Mouse (Mus musculus): ENCODE results near the gene Cd80.
"Not testable (repeated sequence)": the region's sequence is repeated elsewhere in the genome, so short reads cannot be mapped to it uniquely, and the experiment has no call there.

Cd80 gene

DNA sequence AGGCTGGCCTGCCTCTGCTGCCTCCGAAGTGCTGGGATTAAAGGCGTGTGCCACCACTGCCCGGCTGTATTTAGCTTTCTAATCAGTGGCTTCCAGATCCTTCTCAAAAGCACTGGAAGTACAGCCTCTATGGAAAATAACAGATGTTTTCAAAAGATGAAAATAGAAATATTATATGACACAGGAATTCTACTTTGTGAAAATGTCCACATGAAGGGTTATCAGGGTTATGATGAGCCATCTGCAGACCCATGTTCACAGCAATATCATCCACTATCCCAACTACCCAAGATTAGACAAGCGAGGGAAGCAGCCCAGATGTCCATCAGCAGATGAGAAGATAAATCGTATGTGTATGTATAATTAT, 17.1 kb downstream of the Cd80 start:
- no peak for DNase-seq (ENCODE audit: low spot score in 2 of 2)

DNA sequence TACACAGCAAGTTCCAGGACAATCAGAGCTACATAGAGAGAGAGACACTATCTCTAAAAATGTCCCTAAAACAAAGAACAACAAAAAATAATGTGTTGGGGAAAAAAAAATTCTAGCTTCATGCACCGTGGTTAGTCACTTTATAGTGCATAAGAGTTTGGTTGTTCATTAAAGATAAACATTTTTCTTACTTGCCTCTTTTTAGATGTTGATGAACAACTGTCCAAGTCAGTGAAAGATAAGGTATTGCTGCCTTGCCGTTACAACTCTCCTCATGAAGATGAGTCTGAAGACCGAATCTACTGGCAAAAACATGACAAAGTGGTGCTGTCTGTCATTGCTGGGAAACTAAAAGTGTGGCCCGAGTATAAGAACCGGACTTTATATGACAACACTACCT, 18.3 kb downstream of the Cd80 start:
- no peak for DNase-seq (ENCODE audit: low spot score in 2 of 2)

DNA sequence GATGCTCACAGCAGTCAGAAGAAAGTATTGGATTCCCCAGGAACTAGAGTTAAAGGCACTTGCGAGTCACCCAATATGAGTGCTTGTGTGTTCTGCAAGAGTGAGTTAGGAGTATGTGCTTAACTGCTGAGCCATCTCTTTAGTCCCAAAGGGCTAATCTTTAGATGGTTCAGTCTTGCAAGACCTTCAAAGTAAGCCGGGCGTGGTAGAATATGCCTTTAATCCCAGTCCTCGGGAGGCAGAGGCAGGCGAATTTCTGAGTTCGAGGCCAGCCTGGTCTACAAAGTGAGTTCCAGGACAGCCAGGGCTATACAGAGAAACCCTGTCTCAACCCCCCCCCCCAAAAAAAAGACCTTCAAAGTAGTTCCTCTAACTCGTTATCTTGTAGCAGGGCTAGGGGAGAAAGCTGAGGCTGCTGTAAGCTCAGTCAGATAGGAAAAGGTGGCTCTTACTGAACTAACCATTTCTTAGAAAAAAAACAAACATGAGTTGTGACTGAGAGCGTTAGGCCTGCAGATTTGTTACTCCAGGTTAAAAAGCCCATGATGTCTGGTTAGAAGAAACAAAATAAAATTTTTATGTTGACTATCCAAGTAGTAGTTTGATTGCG, 19.4 kb downstream of the Cd80 start:
- no peak for DNase-seq (ENCODE audit: low spot score in 2 of 2)

DNA sequence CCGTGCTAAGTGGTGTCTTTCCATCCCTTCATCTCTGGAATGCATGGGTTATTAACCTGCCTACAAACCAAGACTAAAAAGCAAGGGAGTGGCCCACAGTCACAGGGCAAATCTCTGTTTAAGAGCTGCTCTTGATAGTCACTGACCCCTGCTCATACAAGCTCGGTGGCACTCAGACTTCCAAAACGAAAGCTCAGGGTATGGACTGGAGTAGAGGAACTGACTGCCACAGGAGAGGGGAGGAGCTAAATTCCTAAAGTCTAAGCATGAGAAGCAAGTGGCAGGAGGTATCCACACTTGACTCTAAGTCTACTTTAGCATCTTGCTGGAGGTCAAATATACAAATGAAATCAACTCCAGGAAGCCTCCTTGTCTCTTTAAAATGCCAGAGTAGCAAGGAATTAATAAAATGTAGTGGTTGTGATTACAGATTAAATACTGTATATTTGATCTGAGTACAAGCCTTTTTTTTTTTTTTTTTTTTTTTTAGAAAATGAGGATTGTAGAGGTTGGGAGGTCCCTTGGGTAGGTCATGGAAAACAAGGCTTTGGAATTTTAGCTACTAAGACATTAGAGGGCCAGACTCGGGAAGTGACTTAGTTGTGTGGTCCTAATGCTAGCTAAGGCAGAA, 20.4 kb downstream of the Cd80 start:
- no peak for DNase-seq (ENCODE audit: low spot score in 2 of 2)

DNA sequence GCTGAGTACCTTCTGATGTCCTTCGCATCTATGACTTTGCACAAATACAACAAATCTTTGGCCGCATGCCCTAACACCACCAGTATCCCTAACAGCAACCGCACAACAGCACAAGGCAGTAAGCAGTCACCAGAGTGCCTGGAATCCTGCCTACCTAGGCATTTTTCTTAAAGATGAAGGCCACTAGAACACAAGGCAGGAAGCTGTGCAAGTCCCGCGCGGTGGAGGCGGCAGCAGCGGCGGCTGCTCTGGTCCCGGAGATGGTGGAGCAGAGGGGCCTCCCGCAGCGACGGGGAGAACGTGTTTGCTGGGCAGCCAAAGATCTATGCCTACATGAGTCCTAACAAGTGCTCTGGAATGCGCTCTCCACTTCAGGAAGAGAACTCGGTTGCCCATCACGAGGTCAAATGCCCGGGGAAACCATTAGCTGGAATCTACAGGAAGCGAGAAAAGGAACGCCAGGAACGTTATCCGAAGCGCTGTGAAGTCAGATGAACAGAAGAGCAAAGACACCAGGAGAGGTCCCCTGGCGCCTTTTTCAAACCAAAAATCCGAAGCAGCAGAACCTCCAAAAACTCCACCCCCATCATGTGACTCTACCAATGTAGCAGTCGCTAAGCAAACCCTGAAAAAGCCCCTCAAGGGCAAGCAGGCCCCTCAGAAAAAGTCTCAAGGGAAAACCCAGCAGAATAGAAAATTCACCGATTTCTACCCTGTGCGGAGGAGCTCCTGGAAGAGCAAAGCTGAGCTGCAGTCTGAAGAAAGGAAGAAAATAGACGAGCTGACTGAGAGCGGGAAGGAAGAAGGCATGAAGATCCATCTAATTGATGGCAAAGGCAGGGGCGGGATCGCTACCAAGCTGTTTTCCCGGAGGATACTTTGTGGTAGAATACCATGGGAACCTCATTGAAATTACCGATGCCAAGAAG, 21.2 kb downstream of the Cd80 start:
- no peak for DNase-seq (ENCODE audit: low spot score in 2 of 2)

DNA sequence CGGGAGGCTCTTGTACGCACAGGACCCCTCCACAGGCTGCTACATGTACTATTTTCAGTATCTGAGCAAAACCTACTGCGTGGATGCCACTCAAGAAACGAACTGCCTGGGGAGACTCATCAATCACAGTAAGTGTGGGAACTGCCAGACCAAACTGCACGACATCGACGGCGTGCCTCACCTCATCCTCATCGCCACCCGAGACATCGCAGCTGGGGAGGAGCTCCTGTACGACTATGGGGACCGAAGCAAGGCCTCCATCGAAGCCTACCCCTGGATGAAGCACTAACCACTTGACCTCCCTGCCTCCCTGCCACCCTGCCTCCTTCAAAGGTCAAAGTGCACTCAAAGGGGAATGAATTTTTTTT, 21.9 kb downstream of the Cd80 start:
- not testable (repeated sequence) for DNase-seq (ENCODE audit: low spot score in 2 of 2)

DNA sequence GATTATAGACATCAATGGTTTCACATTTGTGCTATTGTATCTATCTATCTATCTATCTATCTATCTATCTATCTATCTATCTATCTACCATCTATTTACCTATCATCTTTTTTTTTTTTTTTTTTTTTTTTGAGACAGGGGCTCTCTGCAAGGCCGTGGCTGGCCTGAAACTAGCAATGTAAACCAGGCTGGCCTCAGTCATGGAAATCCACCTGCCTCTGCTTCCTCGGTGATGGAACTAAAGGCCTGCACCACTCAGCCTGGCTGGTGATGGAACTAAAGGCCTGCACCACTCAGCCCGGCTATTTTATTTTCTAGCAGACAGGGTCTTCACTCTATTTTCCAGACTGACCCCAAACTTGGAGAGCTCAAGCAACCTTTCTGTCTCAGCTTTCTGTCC, 22.9 kb downstream of the Cd80 start:
- no peak for DNase-seq (ENCODE audit: low spot score in 2 of 2)

DNA sequence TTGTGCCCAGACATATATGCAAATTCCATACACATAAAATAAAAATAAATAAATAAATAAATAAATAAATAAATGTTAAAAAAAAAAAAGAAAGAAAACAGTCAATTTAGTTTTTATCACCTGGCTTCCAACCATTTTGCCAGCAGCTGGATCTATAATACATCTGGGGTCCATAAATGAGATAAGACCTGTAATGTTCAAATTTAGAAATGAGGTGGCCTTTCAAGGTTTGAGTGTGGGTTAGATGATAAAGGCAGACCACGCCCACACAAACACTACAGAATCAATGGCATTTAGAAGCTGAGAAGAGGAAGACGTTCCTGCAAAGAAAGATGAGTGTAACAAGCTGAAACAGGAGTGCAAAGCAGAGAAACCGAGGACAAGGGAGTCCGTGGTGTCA, 26.0 kb downstream of the Cd80 start:
- DNase-seq (ENCODE audit: low spot score in 2 of 2): no peak

DNA sequence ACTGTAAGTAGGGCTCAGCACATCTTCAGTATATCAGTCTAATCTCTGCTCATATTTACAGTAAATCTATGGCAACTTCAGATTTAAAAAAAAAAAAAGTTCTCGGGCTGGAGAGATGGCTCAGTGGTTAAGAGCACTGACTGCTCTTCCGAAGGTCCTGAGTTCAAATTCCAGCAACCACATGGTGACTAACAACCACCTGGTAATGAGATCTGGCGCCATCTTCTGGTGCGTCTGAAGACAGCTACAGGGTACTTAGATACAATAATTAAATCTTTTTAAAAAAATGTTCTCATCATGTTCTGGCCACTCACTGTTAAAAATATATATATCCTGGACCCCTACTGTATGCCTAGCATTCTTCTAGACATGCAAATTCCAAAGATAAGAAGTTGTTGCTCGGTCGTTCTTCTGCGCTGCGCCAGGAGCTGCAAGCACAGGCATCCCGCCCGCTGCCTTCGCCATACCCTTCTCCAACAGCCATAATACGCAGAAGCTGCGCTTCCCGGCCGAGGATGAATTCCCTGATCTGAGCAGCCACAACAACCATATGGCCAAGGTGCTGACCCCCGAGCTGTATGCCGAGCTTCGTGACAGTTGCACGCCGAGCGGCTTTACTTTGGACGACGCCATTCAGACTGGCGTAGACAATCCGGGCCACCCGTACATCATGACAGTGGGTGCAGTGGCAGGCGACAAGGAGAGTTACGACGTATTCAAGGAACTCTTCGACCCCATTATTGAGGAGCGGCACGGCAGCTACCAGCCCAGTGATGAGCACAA, 27.6 kb downstream of the Cd80 start:
- no peak for DNase-seq (ENCODE audit: low spot score in 2 of 2)

DNA sequence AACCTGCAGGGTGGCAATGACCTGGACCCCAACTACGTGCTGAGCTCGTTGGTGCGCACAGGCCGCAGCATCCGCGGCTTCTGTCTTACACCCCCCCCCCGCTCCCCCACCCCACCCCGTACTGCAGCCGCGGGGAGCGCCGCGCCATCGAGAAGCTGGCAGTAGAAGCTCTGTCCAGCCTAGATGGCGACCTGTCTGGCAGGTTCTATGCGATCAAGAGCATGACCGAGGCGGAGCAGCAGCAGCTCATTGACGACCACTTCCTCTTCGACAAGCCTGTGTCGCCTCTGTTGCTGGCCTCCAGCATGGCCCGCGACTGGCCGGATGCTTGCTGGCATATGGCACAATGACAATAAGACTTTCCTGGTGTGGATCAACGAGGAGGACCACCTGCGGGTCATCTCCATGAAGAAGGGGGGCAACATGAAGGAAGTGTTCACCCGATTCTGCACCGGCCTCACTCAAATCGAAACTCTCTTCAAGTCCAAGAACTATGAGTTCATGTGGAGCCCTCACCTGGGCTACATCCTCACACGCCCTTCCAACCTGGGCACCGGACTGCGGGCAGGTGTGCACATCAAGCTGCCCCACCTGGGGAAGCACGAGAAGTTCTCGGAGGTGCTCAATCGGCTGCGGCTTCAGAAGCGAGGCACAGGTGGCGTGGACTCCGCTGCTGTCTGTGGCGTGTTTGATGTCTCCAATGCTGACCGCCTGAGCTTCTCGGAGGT, 28.4 kb downstream of the Cd80 start:
- no peak for DNase-seq (ENCODE audit: low spot score in 2 of 2)

DNA sequence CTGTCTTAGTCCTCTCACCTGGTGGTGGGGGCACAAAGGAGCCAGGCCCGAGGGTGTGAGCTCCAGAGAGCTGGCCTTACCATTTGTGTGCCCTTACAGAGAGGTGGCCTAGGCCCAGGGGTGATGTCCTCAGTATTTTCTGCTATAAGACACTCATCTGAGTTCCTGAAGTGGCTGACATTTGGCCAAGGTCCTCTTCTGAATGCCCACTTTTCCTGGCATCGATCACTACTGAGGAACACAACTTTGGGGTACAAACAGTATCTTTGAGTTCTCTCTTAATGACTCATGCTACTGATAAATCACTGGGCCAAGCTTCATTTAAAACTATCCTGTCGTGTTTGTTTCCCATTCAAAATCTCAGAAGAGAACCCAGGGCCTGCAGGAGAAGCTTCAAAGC, 37.2 kb downstream of the Cd80 start:
- no peak for DNase-seq (ENCODE audit: low spot score in 2 of 2)

DNA sequence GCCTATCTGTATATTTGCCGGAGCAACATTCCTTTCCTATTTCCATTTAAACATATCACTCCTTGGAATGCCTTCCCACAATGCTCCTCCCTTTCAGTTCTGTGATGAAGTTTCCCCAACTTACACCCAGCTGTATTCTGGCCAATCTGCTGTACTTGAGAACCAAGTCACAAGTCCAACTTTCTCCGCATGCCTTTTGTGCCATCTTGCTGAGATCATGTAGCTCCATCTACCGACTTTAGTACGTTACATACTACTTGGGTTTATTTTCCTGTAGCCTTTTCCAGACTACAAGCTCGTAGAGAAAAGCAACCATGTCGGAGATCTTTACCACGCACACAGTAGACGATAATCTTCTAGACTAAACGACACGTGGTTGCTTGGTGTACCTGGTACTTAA, 38.5 kb downstream of the Cd80 start:
- no peak for DNase-seq (ENCODE audit: low spot score in 2 of 2)

DNA sequence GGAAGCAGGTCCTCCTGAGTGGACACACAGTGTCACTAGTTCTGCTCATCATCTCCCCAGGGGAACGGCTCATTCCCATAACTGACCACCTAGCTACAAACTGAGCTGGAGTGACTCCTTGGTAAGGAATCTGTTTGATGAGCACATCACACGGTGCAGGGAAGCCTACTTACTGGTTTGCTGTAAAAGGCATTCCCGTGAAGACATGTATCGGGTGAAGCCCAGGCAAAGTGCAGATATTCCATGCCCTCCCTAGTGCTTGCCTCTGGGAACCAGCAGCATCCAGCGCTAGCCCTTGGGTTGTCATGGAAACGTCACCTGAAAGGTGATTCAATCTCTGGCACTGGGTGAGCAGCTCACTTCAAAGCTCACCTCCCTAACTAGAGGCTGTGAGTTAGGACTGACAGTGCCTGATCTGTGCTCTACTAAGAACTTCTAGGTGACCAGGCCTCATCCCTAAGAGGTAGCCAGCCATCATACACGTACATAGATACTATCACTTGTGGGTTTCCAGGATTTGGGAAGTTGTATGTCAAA, 41.3 kb downstream of the Cd80 start:
- no peak for DNase-seq (ENCODE audit: low spot score in 2 of 2)

DNA sequence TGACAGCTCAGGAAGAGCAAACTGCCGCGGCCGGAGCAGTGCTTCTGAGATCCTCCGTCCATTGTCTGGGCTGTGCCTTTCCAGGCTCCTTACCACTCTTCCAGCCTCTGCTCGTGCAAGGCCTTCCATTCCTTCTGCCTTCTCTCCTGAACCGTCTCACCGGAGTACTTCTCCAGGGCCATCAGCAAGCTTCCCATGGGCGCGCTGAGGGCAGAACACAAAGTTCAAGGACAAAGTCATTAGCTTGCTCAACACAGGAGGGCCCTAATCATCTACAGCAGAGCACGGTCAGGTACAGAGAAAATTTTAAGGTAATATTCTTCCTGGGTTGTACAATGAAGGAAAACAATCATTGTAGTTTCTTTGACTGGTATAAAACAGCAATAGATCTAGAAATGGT, 47.1 kb downstream of the Cd80 start:
- DNase-seq (ENCODE audit: low spot score in 2 of 2): no peak

DNA sequence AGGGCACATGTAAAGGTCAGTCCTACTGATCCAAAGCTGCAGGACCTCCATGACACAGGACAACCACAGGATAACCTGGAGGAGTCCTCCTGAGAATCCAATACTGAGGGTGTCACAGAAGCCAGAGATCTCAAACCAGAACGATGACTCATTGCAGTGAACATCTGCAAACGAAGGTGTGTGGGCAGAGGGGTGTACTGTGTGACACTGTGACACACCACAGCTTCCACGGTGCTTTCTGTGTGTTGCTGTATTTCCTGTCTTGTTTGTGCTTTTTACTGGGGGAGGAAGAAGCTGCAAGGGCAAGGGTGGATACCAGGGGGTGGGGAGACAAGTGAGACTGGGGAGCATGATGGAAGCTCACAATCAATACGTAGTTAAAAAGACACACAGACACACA, 48.2 kb downstream of the Cd80 start:
- no peak for DNase-seq (ENCODE audit: low spot score in 2 of 2)

DNA sequence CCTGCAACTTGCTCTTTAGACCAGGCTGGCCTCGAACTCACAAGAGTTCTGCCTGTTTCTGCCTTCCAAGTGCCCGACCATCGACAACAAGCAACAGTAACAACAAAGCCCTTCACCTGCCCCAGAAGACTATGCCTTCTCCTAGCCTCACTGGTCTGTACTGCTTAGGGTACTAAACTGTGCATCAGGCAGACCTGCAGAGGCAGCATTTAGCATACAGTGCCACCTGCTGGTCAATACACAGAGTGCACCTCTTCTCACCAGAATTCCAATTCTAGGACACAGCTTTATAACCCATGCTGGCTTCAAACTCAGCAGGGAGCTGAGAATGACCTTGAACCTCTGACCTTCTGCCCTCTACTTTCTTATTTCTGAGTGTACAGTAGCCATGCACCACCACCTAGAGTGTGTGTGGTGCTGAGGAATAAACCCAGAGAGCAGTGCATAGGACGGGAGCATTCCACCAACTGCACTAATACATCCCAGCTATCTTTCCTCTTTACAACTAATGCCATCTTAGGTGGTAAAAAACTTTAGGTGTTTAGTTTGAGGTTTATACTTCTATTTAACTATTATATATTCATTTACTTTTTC, 50.8 kb downstream of the Cd80 start:
- DNase-seq (ENCODE audit: low spot score in 2 of 2): peak in 1 of 2 experiments; percentile 60

DNA sequence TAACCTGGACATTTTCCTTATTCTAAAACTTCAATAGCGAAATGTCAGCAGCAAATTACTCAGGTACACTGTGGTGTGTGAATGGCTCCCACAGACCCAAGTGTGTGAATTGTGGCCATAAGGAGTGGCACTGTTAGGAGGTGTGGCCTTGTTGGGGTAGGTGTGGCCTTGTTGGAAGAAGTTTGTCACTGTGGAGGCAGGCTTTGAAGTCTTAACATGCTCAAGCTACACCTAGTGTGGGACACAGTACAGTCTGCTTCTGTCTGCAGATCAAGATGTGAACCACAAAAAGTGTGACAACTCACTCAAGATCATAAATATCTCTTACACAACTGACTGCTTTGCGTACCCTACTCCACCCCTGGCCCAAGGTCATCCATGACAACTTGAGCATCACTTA, 55.5 kb downstream of the Cd80 start:
- DNase-seq (ENCODE audit: low spot score in 2 of 2): no peak

DNA sequence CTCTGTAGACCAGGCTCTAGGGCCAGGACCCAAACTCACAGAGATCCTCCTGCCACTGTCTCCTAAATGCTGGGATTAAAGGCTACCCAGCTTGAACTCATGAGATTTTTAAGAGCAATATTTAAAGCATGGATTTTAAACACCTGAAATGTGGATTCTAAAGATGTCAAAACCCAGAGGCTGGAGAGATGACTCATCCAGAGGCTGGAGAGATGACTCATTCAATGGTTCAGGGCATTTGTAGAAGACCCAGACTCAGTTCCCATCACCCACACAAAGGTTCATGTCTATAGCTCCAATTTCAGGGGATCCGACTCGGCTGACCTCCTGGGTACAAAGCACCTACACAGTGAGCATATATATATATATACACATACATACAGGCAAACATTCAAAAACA, 63.8 kb downstream of the Cd80 start:
- no peak for DNase-seq (ENCODE audit: low spot score in 2 of 2)

DNA sequence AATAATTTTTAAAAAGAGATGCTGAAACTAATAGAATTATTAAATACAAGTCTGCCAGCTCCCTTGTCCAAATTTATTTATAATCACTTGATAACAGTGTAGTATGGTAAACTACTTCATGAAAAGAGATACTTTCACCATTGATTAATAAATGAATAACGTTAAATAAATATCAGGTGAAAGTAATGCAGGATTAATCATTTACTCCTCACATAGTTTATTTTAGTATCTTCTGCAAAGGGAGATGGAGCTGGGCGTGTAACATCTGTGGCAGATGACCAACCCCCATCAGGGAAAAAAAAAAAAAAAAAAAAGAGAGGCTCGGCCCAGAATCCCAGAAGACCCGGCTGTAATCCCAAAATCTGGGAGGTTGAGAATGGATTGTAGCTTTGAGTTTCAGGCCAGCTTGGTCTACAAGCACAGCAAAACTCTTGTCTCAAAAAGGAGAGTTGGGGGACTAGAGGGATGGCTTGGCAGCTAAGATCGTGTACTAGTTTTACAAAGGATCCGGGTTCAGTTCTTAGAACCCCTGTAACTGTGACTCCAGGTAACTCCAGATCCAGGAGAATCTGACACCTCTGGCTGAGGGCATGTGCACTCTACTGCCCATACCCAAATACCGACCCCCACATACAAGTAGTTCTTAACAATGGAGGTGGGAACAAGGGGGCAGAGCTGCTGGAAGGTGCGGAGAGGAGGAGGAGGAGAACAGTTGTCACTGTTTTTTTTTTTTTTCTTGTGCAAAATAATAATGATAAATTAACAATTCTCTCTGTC, 66.0 kb downstream of the Cd80 start:
- DNase-seq (ENCODE audit: low spot score in 2 of 2): no peak
